Mouse (Mus musculus) MEL (cell line): ENCODE measurements around the gene Pea15a. TPM values are rescaled to one million over a fixed set of nuclear protein-coding genes. Genes with fewer than 3 reads are reported as not detected.

Experiments
- DNase-seq: peaks from one replicate; pipeline ENCODE4 v3.0.0; 2011; ENCODE audit warnings: low read depth, low spot score
- H3K27ac ChIP-seq: 2 replicates; pipeline ENCODE4 v1.5.1; 2012; ENCODE audit warnings: low read depth, mild to moderate bottlenecking, control low read depth, low read length, moderate library complexity; ENCODE audit not compliant: control insufficient read depth
- H3K27me3 ChIP-seq, 2 experiments: fragments of 150-350 bp in 1 of 2; sonication (generic) in 1 of 2; 2 replicates each; pipeline ENCODE4 v1.6.1; 2012; ENCODE audit warnings: low read length in 2 of 2, mild to moderate bottlenecking in 2 of 2, improper control_type of control experiment in 1 of 2, moderate library complexity in 1 of 2; ENCODE audit not compliant: insufficient read depth in 2 of 2, control insufficient read depth in 1 of 2
- H3K36me3 ChIP-seq, 2 experiments: 2 replicates each; pipeline ENCODE4 v1.6.1; 2012 to 2014; ENCODE audit warnings: low read length in 2 of 2, improper control_type of control experiment in 1 of 2, inconsistent platforms in 1 of 2, mild to moderate bottlenecking in 1 of 2; ENCODE audit not compliant: insufficient read depth in 2 of 2, control insufficient read depth in 1 of 2
- H3K4me1 ChIP-seq, 2 experiments: fragments of 150-350 bp in 1 of 2; sonication (generic) in 1 of 2; 2 replicates each; pipeline ENCODE4 v1.6.1; 2012; ENCODE audit warnings: low read length in 2 of 2, improper control_type of control experiment in 1 of 2, mild to moderate bottlenecking in 1 of 2; ENCODE audit not compliant: insufficient read depth in 2 of 2, control insufficient read depth in 1 of 2
- H3K4me3 ChIP-seq, 2 experiments: fragments of 150-350 bp in 1 of 2; sonication (generic) in 1 of 2; 2 replicates each; pipeline ENCODE4 v1.5.1; 2012; ENCODE audit warnings: low read depth in 2 of 2, low read length in 2 of 2, mild to moderate bottlenecking in 2 of 2, moderate library complexity in 2 of 2, control low read depth in 1 of 2, improper control_type of control experiment in 1 of 2; ENCODE audit not compliant: control insufficient read depth in 1 of 2, insufficient read depth in 1 of 2
- H3K79me2 ChIP-seq: 2 replicates; pipeline ENCODE4 v1.6.1; 2012; ENCODE audit warnings: mild to moderate bottlenecking, low read length, moderate library complexity; ENCODE audit not compliant: control insufficient read depth, poor library complexity, insufficient read depth
- H3K9ac ChIP-seq: 2 replicates; pipeline ENCODE4 v1.6.1; 2012; ENCODE audit warnings: low read depth, mild to moderate bottlenecking, control low read depth, low read length, moderate library complexity; ENCODE audit not compliant: control insufficient read depth, poor library complexity, severe bottlenecking
- H3K9me3 ChIP-seq: fragments of 150-350 bp; sonication (generic); replicated peaks from 2 replicates; pipeline ENCODE4 v1.6.1; 2012; ENCODE audit warnings: mild to moderate bottlenecking, low read length, improper control_type of control experiment, moderate library complexity; ENCODE audit not compliant: insufficient read depth
- BHLHE40 ChIP-seq: IDR thresholded peaks from 2 replicates; pipeline ENCODE4 v1.6.1; 2012; ENCODE audit warnings: low read depth, mild to moderate bottlenecking, inconsistent platforms, low read length, improper control_type of control experiment, borderline replicate concordance
- CHD1 ChIP-seq: IDR thresholded peaks from 2 replicates; pipeline ENCODE4 v1.6.1; 2012; ENCODE audit warnings: low read depth, mild to moderate bottlenecking, inconsistent platforms, low read length, improper control_type of control experiment
- CTCF ChIP-seq, 3 experiments: IDR thresholded peaks in 2 of 3; conservative IDR thresholded peaks in 1 of 3; 2 replicates each; pipeline ENCODE4 v1.5.1; 2011 to 2012; ENCODE audit warnings: low read length in 3 of 3, low read depth in 2 of 3, mild to moderate bottlenecking in 2 of 3, improper control_type of control experiment in 1 of 3, inconsistent platforms in 1 of 3, mixed read lengths in 1 of 3, moderate library complexity in 1 of 3; ENCODE audit not compliant: control insufficient read depth in 1 of 3, insufficient read depth in 1 of 3, poor library complexity in 1 of 3, severe bottlenecking in 1 of 3
- EP300 ChIP-seq, 2 experiments: IDR thresholded peaks; 2 replicates each; pipeline ENCODE4 v1.6.1; 2011; ENCODE audit warnings: improper control_type of control experiment in 2 of 2, low read length in 2 of 2, low read depth in 1 of 2, mild to moderate bottlenecking in 1 of 2
- ETS1 ChIP-seq: IDR thresholded peaks from 2 replicates; pipeline ENCODE4 v1.6.1; 2012; ENCODE audit warnings: low read depth, mild to moderate bottlenecking, inconsistent platforms, low read length, improper control_type of control experiment, moderate library complexity
- GABPA ChIP-seq: IDR thresholded peaks from 2 replicates; pipeline ENCODE4 v1.6.1; 2012; ENCODE audit warnings: low read depth, mild to moderate bottlenecking, inconsistent platforms, low read length, improper control_type of control experiment, moderate library complexity
- HCFC1 ChIP-seq: IDR thresholded peaks from 2 replicates; pipeline ENCODE4 v1.6.1; 2012; ENCODE audit warnings: low read depth, mild to moderate bottlenecking, inconsistent platforms, low read length, improper control_type of control experiment, moderate library complexity
- JUND ChIP-seq: IDR thresholded peaks from 2 replicates; pipeline ENCODE4 v1.6.1; 2011; ENCODE audit warnings: low read depth, mild to moderate bottlenecking, improper control_type of control experiment, low read length
- MAFK ChIP-seq: IDR thresholded peaks from 2 replicates; pipeline ENCODE4 v1.6.1; 2011; ENCODE audit warnings: low read depth, mild to moderate bottlenecking, low read length, improper control_type of control experiment, borderline replicate concordance
- MAX ChIP-seq: IDR thresholded peaks from 2 replicates; pipeline ENCODE4 v1.6.1; 2011; ENCODE audit warnings: low read length, improper control_type of control experiment
- MEF2A ChIP-seq: IDR thresholded peaks from 2 replicates; pipeline ENCODE4 v1.6.1; 2014; ENCODE audit warnings: low read depth, mild to moderate bottlenecking, inconsistent platforms, low read length, improper control_type of control experiment; ENCODE audit not compliant: poor library complexity, insufficient replicate concordance, severe bottlenecking; ENCODE audit errors: extremely low read depth
- MXI1 ChIP-seq: IDR thresholded peaks from 2 replicates; pipeline ENCODE4 v1.6.1; 2011; ENCODE audit warnings: mild to moderate bottlenecking, low read depth, low read length, improper control_type of control experiment
- MYC ChIP-seq: IDR thresholded peaks from 2 replicates; pipeline ENCODE4 v1.6.1; 2011; ENCODE audit warnings: low read depth, mild to moderate bottlenecking, low read length, improper control_type of control experiment, moderate library complexity
- NELFE ChIP-seq: IDR thresholded peaks from 2 replicates; pipeline ENCODE4 v1.6.1; 2011; ENCODE audit warnings: low read depth, low read length, improper control_type of control experiment
- NRF1 ChIP-seq: IDR thresholded peaks from 2 replicates; pipeline ENCODE4 v1.6.1; 2014; ENCODE audit warnings: low read depth, mild to moderate bottlenecking, inconsistent platforms, low read length, improper control_type of control experiment, moderate library complexity; ENCODE audit not compliant: poor library complexity, insufficient read depth, severe bottlenecking
- POLR2AphosphoS2 ChIP-seq: IDR thresholded peaks from 2 replicates; pipeline ENCODE4 v1.6.1; 2011; ENCODE audit warnings: low read length, improper control_type of control experiment
- RCOR1 ChIP-seq: IDR thresholded peaks from 2 replicates; pipeline ENCODE4 v1.6.1; 2012; ENCODE audit warnings: low read depth, mild to moderate bottlenecking, inconsistent platforms, low read length, improper control_type of control experiment
- SIN3A ChIP-seq: IDR thresholded peaks from 2 replicates; pipeline ENCODE4 v1.6.1; 2012; ENCODE audit warnings: low read length, improper control_type of control experiment, inconsistent platforms
- TCF12 ChIP-seq: IDR thresholded peaks from 2 replicates; pipeline ENCODE4 v1.6.1; 2014; ENCODE audit warnings: low read depth, mild to moderate bottlenecking, inconsistent platforms, low read length, improper control_type of control experiment, moderate library complexity
- USF2 ChIP-seq, 2 experiments: IDR thresholded peaks; 2 replicates each; pipeline ENCODE4 v1.6.1; 2011 to 2012; ENCODE audit warnings: improper control_type of control experiment in 2 of 2, low read length in 2 of 2, borderline replicate concordance in 1 of 2, inconsistent platforms in 1 of 2, low read depth in 1 of 2, mild to moderate bottlenecking in 1 of 2; ENCODE audit not compliant: insufficient read depth in 1 of 2
- ZNF384 ChIP-seq: IDR thresholded peaks from 2 replicates; pipeline ENCODE4 v1.6.1; 2012; ENCODE audit warnings: low read depth, mild to moderate bottlenecking, inconsistent platforms, low read length, improper control_type of control experiment
- polyA plus RNA-seq, 2 experiments: library from polyadenylated mRNA; stranded (reverse) in 1 of 2; unstranded in 1 of 2; fragments of >175 nt in 1 of 2; fragments of >200 nt in 1 of 2; gene quantifications; 2 replicates each; pipeline versions ENCODE4 v1.2.1 to v1.2.4; 2012; ENCODE audit warnings: low replicate concordance in 2 of 2, low read depth in 1 of 2; ENCODE audit not compliant: insufficient read length in 2 of 2, insufficient read depth in 1 of 2, missing spikeins in 1 of 2
- total RNA-seq: library from RNA; depleted of rRNA; stranded (reverse); fragments of 300-350 nt; gene quantifications from 2 replicates; pipeline ENCODE4 v1.2.3, GENCODE M21; 2012

Pea15a gene
- total and polyA plus RNA-seq, 3 experiments = 2.4 to 7.5 TPM; not detected in 1

GRCm38 (mm10) chr1:172180881-172181280 lies 25.7 kb downstream of the Pea15a start:
- H3K36me3 ChIP-seq = peaks cover 15 to 23% of the 10 kb centered on the region in 2 experiments
- no peak overlapping the region for H3K27ac ChIP-seq
- H3K9ac ChIP-seq = no peak overlapping the region
- H3K4me1 ChIP-seq = peaks cover 3 to 7% of the 10 kb centered on the region in 2 experiments
- no peak overlapping the region for H3K4me3 ChIP-seq
- H3K27me3 ChIP-seq = no peaks in the 10 kb centered on the region
- TF ChIP-seq EP300 (IDR thresholded peaks at IDR 0.05; ENCODE audit: low read depth in 1 of 2, low read length in 2 of 2) = no peak
- TF ChIP-seq MEF2A = no peak
- TF ChIP-seq ETS1 = no peak
- TF ChIP-seq GABPA = no peak
- TF ChIP-seq ZNF384 = no peak
- TF ChIP-seq MYC = no peak
- TF ChIP-seq CTCF (IDR thresholded peaks at IDR 0.05 in 2 of 3, conservative IDR thresholded peaks at IDR 0.05 in 1 of 3; ENCODE audit: control insufficient read depth in 1 of 3, insufficient read depth in 1 of 3, low read depth in 2 of 3, low read length in 3 of 3, poor library complexity in 1 of 3, severe bottlenecking in 1 of 3) = no peak
- no peak for TF ChIP-seq HCFC1
- no peak for TF ChIP-seq POLR2AphosphoS2
- TF ChIP-seq JUND = no peak
- no peak for TF ChIP-seq BHLHE40
- TF ChIP-seq MAX = no peak
- TF ChIP-seq USF2 (IDR thresholded peaks at IDR 0.05; ENCODE audit: borderline replicate concordance in 1 of 2, insufficient read depth in 1 of 2, low read depth in 1 of 2, low read length in 2 of 2) = no peak
- no peak for TF ChIP-seq MAFK
- TF ChIP-seq MXI1 = no peak
- no peak for TF ChIP-seq NELFE
- no peak for TF ChIP-seq RCOR1
- TF ChIP-seq CHD1 = no peak
- TF ChIP-seq SIN3A = no peak
- no peaks in the 10 kb centered on the region for H3K79me2 ChIP-seq
- DNase-seq = no peak
- H3K9me3 ChIP-seq = no peaks in the 10 kb centered on the region

- no peak for DNase-seq
- TF ChIP-seq NRF1 (no peak), TCF12 (no peak)
- Histone ChIP-seq H3K27ac (no peak overlapping the region), H3K27me3 (no peaks in the 10 kb centered on the region), H3K4me3 (no peak overlapping the region), H3K36me3 (peaks cover 12 to 30% of the 10 kb centered on the region in 2 experiments), H3K79me2 (no peaks in the 10 kb centered on the region), H3K9me3 (no peaks in the 10 kb centered on the region), H3K4me1 (peaks cover 3 to 5% of the 10 kb centered on the region in 2 experiments; a peak in 3 of 4 replicates), H3K9ac (no peak overlapping the region)
Measured at GRCm38 (mm10) chr1:172179102-172179501, 27.5 kb downstream of the Pea15a start.
